Mouse (Mus musculus): ENCODE data around the gene Rd3.

The Rd3 gene

DNA sequence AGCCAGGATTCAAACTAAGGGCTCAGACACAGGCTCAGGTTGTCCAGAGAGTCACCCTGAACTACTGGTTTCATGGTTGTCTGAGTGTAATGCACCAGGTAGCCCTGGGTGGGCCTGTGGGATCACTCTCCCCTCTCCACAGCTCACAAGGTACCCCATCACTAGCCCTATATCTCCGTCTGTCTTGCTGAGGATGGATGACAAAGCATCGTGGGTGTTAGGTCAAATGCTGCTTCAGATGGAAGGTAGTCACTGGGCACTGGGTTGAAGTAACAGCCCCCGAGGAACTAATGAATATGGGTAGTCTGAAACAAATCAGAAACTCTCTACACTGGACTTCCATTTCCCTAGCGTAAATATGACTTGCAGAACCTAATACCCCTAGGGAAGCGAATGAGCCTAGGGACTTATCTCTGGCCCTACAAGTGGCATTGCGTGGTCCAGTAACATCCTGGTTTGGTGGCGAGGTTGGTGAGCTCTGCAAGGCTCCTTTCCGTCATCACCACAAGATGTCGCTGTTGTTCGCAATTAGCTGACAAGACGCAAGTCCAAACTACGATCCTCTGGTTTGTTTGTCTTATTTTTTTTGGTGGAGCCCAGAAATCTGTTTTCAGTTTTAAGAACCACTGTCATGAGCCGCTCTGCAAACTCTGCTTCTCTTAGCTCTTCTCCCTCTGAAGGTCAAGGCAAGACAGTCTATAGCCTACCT is 12.2 kb upstream of the Rd3 start:
- DNase-seq: peak; percentile 89

- DNase-seq: no peak
Measured at GRCm38 (mm10) chr1:191969939-191970338, 7.2 kb upstream of the Rd3 start.

GRCm38 (mm10) chr1:191974509-191975405 is 2.4 kb upstream of the Rd3 start:
- no peak for DNase-seq

GRCm38 (mm10) chr1:191981426-191982102 is 4.4 kb downstream of the Rd3 start:
- peak; percentile 53 for DNase-seq

DNA sequence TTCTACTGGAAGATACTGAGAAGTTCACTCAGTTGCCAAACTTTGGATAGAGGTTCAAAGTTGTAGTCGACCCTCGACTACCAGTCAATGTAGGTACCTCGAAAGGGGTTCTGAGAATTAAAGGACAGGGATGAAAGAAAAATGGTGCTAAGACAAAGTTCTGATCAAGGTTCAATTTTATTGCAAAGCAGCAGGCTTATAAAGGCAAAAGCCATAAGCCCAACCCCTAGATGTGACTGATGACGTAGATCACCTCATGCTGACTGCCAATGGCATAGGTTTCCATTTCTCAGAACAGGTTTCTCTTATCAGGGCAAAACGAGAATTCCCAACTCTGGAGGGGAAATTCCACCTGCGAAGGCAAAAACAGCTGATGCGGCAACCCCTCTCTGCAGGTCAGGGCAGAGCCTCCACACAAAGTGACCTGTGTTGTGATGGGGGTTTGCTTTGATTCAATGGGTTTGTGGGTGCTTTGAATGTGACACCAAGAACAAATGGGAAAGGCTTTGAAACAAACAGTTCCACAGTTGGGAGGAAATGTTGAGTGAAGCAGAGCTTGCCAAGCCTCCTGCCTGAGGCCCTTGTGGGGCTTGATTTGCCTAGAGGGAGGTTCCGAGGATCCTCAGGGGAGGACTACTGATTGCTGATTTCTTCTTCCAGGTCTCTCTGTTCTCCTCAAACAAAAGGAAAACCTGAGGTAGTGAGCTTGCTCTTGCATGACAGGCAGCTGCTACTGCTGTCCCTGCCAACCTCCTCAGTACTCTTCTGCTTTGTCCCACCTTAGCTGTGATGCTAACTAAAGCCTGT is 9.7 kb downstream of the Rd3 start:
- DNase-seq: no peak

GRCm38 (mm10) chr1:191987481-191987769 is 10.3 kb downstream of the Rd3 start:
- DNase-seq: no peak

GRCm38 (mm10) chr1:191988646-191989045 is 11.5 kb downstream of the Rd3 start:
- no peak for DNase-seq

GRCm38 (mm10) chr1:191989060-191989459 is 11.9 kb downstream of the Rd3 start:
- DNase-seq: no peak

- peak; percentile 99 for DNase-seq
Measured at GRCm38 (mm10) chr1:191989994-191990393, 12.8 kb downstream of the Rd3 start.

DNA sequence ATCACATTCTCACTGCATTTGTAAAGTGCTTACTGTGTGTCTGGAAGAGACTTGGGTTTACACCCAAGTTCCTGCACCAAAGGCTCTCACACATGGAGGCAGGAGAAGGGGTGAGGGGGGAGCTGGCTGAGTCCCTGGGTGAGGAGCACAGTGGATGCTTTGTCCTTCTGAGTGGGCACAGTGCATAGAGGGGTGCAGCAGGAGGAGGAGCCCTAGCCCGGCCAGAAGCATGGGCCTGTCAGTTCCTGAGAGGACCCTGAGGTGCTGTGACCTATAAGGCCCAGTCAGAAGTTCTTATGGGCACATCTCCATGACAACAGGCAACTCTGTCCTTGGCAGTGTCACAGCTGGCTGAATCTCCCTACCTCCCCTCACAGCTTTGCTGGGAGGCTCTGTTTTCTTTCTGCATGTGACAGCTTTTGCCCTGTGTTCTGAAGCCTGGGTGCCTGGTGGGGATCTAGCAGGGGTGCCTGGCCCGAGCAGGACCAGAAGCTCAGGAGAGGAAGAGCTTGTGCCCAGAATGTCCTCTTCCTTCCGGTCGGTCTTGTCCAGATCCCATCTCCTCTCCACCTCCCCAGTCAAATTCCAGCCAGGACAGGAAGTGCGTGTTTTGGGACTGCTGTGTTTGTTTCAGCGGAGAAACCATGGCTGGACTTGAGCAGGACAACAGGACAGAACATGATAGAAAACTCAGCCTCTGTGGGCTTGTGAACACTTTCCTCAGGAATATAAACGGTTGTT is 15.0 kb downstream of the Rd3 start:
- no peak for DNase-seq

DNA sequence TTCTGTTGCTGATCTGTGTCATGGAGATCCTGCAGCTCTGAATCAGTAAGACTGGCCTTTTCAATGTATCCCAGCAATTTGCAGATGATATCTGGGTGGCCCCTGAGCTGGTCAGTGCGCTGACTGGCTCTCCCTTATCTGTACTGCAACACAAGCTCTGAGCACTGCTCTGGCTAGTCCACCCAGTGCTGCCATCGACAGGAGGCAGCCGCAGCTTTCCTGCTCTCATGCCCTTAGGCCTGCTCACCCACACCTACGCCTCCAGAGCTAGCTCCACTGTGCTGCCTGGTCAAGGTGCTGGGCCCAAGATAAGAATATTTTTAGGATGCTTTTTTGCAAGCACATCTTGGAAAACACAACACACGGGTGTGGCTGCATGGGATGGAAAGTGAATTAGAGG is 17.3 kb downstream of the Rd3 start:
- DNase-seq: no peak

DNA sequence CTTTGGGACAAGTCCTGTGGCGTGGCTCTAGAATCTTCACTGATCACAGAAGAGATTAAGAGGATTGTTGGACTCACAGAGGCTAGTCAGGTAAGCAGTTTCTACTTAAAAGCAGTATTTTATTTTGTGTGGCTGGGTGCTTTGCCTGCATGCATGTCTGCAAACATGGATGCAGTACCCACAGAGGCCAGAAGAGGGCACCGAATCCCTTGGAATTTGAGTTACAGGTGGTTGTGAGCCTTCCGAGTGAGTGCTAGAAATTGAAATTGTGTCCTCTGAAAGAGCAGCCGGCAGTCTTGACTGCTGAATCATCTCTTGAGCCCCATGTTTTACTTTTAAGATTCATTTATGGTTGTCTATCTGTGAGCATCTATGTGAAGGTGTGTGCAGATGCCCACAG is 18.3 kb downstream of the Rd3 start:
- peak; percentile 43 for DNase-seq

DNA sequence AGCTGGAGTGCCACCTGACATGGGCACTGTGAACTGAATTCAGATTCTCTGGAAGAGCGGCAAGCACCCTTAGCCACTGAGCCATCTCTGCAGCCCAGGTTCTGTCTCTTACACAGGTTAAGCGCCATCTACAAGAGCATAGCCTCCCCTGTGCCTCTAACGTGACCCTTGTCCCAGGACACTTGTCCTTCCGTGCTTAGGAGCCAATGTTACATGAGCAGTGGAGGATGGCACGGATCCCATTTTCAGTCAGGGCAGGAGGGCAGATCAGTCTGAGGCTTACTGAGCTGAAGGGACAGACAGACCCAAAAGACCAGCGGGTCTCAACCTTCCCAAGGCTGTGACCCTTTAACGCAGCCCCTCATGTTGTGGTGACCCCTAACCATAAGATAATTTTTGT is 18.7 kb downstream of the Rd3 start:
- DNase-seq: no peak

- DNase-seq: no peak
Measured at GRCm38 (mm10) chr1:191996621-191997185, 19.5 kb downstream of the Rd3 start.

DNA sequence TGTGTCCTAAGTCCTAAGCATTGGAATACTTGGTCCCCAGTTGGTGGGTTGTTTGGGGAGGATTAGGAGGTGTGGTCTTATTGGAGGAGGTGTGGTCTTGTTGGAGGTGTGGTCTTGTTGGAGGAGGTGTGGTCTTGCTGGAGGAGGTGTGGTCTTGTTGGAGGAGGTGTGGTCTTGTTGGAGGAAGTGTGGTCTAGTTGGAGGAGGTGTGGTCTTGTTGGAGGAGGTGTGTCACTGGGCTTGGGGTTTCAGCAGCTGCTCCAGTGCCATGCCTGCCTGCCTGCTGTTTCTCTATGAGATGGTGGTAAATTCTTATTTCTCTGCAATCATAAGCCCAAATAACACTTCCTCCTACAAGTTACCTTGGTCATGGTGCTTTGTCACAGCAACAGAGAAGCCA is 21.9 kb downstream of the Rd3 start:
- DNase-seq: no peak

All from embryo, embryonic 11 days (tissue).